Mouse (Mus musculus) forebrain, embryonic 15.5 days (tissue): ENCODE measurements at regions not wholly inside any gene's neighbourhood (a gene's known extent, or its start where the extent isn't known, plus 50 kb on each side); places are given as distances from the start of the nearest gene placed in this dataset.

Source experiments
- ATAC-seq: fragments of 200-750 bp; cut with Nextera tagmentation; replicated peaks from 2 replicates; pipeline ENCODE4 v1.8.0; 2017; ENCODE audit warnings: mild to moderate bottlenecking, moderate TSS enrichment, moderate library complexity
- H3K27ac ChIP-seq: fragments of 300-500 bp; sonication (generic); replicated peaks from 2 replicates; pipeline ENCODE4 v1.5.1; 2015; ENCODE audit warnings: mild to moderate bottlenecking, inconsistent platforms
- H3K27me3 ChIP-seq: fragments of 300-500 bp; sonication (generic); 2 replicates; pipeline ENCODE4 v1.6.1; 2015; ENCODE audit warnings: inconsistent platforms
- H3K36me3 ChIP-seq: fragments of 300-500 bp; sonication (generic); 2 replicates; pipeline ENCODE4 v1.6.1; 2015; ENCODE audit warnings: mild to moderate bottlenecking, inconsistent platforms
- H3K4me1 ChIP-seq: fragments of 300-500 bp; sonication (generic); 2 replicates; pipeline ENCODE4 v1.6.1; 2015; ENCODE audit warnings: inconsistent platforms
- H3K4me2 ChIP-seq: fragments of 300-500 bp; sonication (generic); replicated peaks from 2 replicates; pipeline ENCODE4 v1.6.1; 2015; ENCODE audit warnings: mild to moderate bottlenecking, inconsistent platforms
- H3K4me3 ChIP-seq: fragments of 300-500 bp; sonication (generic); 2 replicates; pipeline ENCODE4 v1.5.1; 2015; ENCODE audit warnings: mild to moderate bottlenecking, inconsistent platforms
- H3K9ac ChIP-seq: fragments of 300-500 bp; sonication (generic); replicated peaks from 2 replicates; pipeline ENCODE4 v1.6.1; 2015; ENCODE audit warnings: mild to moderate bottlenecking, inconsistent platforms
- H3K9me3 ChIP-seq: fragments of 300-500 bp; sonication (generic); 2 replicates; pipeline ENCODE4 v1.6.1; 2016; ENCODE audit warnings: inconsistent platforms
- WGBS: fragments of 180-500 bp; shearing (Covaris S2); methylation state at CpG from one replicate; pipeline ENCODE4 v1.1.7; 2015; ENCODE audit warnings: mixed read lengths; 5-methylcytosine and 5-hydroxymethylcytosine counted together

GRCm38 (mm10) chr9:31794911-31795310 lies 118.4 kb downstream of the Barx2 start:
- Histone ChIP-seq H3K4me2 (no peak overlapping the region), H3K27ac (no peak overlapping the region), H3K4me3 (no peak overlapping the region), H3K9ac (no peak overlapping the region), H3K27me3 (no peaks in the 10 kb centered on the region), H3K4me1 (no peaks in the 10 kb centered on the region), H3K9me3 (no peaks in the 10 kb centered on the region), H3K36me3 (no peaks in the 10 kb centered on the region)
- no peak for ATAC-seq
- WGBS: 93% methylated on average over 2 of the region's 2 CpGs

GRCm38 (mm10) chr9:31775956-31776355 lies 137.3 kb downstream of the Barx2 start:
- H3K36me3 ChIP-seq: no peaks in the 10 kb centered on the region
- no peaks in the 10 kb centered on the region for H3K27me3 ChIP-seq
- H3K27ac ChIP-seq: no peak overlapping the region
- WGBS: 57% methylated on average over 3 of the region's 3 CpGs
- H3K4me1 ChIP-seq: no peaks in the 10 kb centered on the region
- H3K4me3 ChIP-seq: no peak overlapping the region
- no peak for ATAC-seq
- no peak overlapping the region for H3K4me2 ChIP-seq
- H3K9ac ChIP-seq: no peak overlapping the region
- H3K9me3 ChIP-seq: no peaks in the 10 kb centered on the region

- Histone ChIP-seq H3K4me3 (no peak overlapping the region), H3K36me3 (no peaks in the 10 kb centered on the region), H3K4me1 (no peaks in the 10 kb centered on the region), H3K27me3 (no peaks in the 10 kb centered on the region), H3K9me3 (no peaks in the 10 kb centered on the region), H3K4me2 (no peak overlapping the region), H3K9ac (no peak overlapping the region), H3K27ac (no peak overlapping the region)
- no peak for ATAC-seq
- 87% methylated on average over 4 of the region's 4 CpGs for WGBS
These were observed 147.9 kb downstream of the Barx2 start for GRCm38 (mm10) chr9:31765401-31765800.

DNA sequence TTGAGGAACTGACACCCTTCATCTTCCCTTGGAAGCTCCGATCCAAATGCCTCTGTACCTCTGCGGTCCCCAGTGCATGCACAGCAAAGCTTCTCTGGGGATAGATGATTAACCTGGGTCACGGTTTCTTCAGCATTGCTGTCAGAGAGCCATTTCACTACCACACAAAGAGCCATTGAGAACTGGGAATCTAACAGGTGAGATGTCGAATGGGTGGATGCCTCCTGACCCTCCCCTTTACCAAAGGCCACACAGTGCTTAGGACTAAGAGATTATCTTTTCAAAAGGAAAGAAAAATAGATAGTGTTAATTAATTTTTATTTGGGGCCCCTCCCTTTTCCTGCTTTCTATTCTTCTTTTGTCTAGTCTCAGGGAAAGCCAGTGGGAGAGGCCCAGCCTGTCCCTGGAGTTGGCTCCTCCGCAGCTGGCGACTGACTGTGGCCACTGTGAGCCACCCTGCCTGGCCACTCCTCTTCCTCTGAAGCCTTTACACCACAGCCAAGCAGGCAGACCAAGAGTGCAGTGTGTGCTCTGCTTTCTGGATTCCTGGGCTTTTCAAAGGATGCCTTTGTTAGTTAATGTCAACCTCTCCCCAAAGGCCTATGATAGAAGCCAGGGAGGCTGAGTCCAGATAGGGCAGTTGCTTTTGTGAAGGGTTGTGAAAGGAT lies 155.2 kb downstream of the Barx2 start:
- Histone ChIP-seq H3K27ac (no peak overlapping the region), H3K36me3 (no peaks in the 10 kb centered on the region), H3K9ac (no peak overlapping the region), H3K4me1 (0 out of 2 replicates have a peak, but pooled peaks cover 4% of the 10 kb centered on the region), H3K9me3 (no peaks in the 10 kb centered on the region), H3K4me3 (no peak overlapping the region), H3K27me3 (no peaks in the 10 kb centered on the region), H3K4me2 (no peak overlapping the region)
- ATAC-seq: no peak
- 47% methylated on average over 6 of the region's 6 CpGs for WGBS

DNA sequence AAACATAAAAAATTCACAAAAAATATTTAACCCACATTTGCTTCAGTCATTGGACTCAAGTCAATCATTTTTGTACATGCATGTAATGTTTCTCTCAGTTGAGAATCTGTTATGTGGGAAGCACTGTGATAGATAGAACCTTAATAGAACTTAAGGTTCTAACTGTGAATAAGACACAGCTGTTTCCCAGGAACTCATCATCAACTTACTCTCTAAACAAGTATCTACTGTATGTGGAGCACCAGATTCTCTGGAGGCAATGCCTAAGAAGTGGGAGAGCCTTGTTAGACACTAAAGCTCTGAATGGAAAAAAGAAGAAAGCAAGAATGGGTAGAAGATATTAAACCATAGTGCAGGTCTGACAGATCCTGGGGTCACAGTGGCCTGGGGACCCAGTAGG lies 182.8 kb downstream of the Barx2 start:
- ATAC-seq: no peak
- Histone ChIP-seq H3K4me3 (no peak overlapping the region), H3K9ac (no peak overlapping the region), H3K4me1 (no peaks in the 10 kb centered on the region), H3K27ac (no peak overlapping the region), H3K4me2 (no peak overlapping the region), H3K36me3 (no peaks in the 10 kb centered on the region), H3K9me3 (no peaks in the 10 kb centered on the region), H3K27me3 (no peaks in the 10 kb centered on the region)

DNA sequence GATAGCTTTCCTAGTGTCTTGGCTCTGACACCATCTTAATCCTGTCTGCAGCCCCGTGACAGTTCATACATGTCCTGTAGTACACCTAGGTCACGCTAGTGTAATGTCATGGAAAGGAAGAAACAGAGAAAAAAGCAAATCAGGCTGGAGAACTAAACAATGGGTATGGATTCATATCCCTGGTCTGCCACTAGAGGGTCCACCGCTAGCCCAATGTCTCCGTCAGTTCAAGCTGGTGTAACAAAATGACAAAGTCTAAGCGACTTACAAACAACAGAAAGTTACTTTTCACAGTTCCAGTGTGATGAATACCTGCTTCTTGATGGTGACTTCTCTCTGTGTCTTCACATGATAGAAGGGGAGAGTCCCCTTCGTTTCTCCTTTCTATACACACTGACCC lies 194.0 kb downstream of the Barx2 start:
- no peaks in the 10 kb centered on the region for H3K4me1 ChIP-seq
- WGBS: 68% methylated on average over 6 of the region's 6 CpGs
- no peak for ATAC-seq
- H3K27ac ChIP-seq: no peak overlapping the region
- no peak overlapping the region for H3K9ac ChIP-seq
- no peaks in the 10 kb centered on the region for H3K36me3 ChIP-seq
- H3K4me3 ChIP-seq: no peak overlapping the region
- no peaks in the 10 kb centered on the region for H3K9me3 ChIP-seq
- no peaks in the 10 kb centered on the region for H3K27me3 ChIP-seq
- H3K4me2 ChIP-seq: no peak overlapping the region

DNA sequence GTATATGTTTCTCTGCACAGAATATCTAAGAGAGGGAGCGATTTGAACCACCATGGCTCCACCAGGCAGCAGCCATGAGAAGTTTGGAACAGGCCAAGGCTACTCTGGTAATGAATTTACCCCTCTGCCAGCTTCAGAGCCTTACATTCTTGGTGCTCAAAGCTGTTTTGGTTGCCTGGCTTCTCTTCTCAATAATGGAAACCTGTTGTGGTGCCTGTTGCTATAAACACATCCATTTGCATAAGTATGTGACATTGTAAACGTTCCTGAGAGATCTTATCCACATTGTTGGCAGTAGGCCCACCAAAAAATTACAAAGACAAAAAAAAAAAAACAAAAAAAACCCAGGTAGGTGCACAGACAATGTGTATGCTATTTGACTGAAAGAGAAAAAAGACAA lies 203.2 kb downstream of the Barx2 start:
- no peak for ATAC-seq
- Histone ChIP-seq H3K9me3 (no peaks in the 10 kb centered on the region), H3K36me3 (no peaks in the 10 kb centered on the region)

GRCm38 (mm10) chr9:31706688-31707087 lies 206.6 kb downstream of the Barx2 start:
- 73% methylated on average over 6 of the region's 7 CpGs for WGBS
- no peak for ATAC-seq

More for the DNA sequence above, 203.2 kb downstream of the Barx2 start:
- no peaks in the 10 kb centered on the region for H3K4me1 ChIP-seq
- H3K4me3 ChIP-seq: no peak overlapping the region
- 50% methylated on average over 2 of the region's 2 CpGs for WGBS
- no peak overlapping the region for H3K27ac ChIP-seq
- no peak overlapping the region for H3K9ac ChIP-seq
- no peaks in the 10 kb centered on the region for H3K27me3 ChIP-seq
- H3K4me2 ChIP-seq: no peak overlapping the region

DNA sequence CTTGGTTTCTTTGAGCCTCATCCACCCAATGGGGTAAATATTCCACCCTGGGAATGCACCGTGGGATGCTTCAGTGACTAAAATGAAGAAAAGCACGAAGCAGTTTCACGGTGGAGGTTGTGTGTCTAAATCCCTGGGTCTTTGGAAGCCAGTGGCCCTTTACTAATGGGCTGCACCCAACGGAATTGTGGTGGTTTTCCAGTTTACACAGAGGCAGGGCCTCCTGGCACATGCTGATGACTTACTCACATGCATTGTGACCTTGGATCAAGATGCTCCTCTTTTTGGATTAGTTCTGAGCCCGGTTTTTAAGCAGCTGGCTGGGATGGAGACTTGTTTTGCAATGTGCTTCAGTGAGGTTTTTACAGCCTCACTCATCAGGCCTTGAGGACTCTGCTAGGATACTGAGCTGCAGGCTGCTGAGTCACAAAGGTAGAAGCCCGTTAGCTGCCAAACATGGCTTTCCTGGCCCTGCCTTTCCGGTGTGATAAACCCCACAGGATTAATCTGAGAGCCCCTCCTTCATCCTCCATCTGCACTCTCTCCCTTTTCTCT lies 222.3 kb downstream of the Barx2 start:
- H3K27me3 ChIP-seq: no peaks in the 10 kb centered on the region
- H3K4me2 ChIP-seq: no peak overlapping the region
- H3K27ac ChIP-seq: no peak overlapping the region
- H3K36me3 ChIP-seq: no peaks in the 10 kb centered on the region
- H3K9me3 ChIP-seq: no peaks in the 10 kb centered on the region
- 44% methylated on average over 7 of the region's 7 CpGs for WGBS
- no peaks in the 10 kb centered on the region for H3K4me1 ChIP-seq
- no peak for ATAC-seq
- H3K4me3 ChIP-seq: no peak overlapping the region
- H3K9ac ChIP-seq: no peak overlapping the region

More at GRCm38 (mm10) chr9:31706688-31707087, 206.6 kb downstream of the Barx2 start:
- H3K4me2 ChIP-seq: no peak overlapping the region
- H3K27me3 ChIP-seq: no peaks in the 10 kb centered on the region
- no peaks in the 10 kb centered on the region for H3K9me3 ChIP-seq
- H3K4me1 ChIP-seq: no peaks in the 10 kb centered on the region
- no peak overlapping the region for H3K9ac ChIP-seq
- H3K4me3 ChIP-seq: no peak overlapping the region
- H3K27ac ChIP-seq: no peak overlapping the region
- H3K36me3 ChIP-seq: no peaks in the 10 kb centered on the region

- Histone ChIP-seq H3K27me3 (no peaks in the 10 kb centered on the region), H3K4me1 (peaks cover 4% of the 10 kb centered on the region; the same call in 1 of the 2 replicates), H3K9ac (no peak overlapping the region), H3K27ac (no peak overlapping the region), H3K4me2 (peak overlapping the region; percentile 16; the same call in 1 of the 2 replicates), H3K9me3 (no peaks in the 10 kb centered on the region), H3K4me3 (no peak overlapping the region), H3K36me3 (no peaks in the 10 kb centered on the region)
- ATAC-seq: no peak
- 3% methylated on average over 3 of the region's 3 CpGs for WGBS
These were observed 224.1 kb upstream of the Tmem45b start for GRCm38 (mm10) chr9:31688398-31688705.

GRCm38 (mm10) chr9:31687686-31688397 lies 223.6 kb upstream of the Tmem45b start:
- Histone ChIP-seq H3K27ac (no peak overlapping the region), H3K4me1 (peaks cover 4% of the 10 kb centered on the region; the same call in 1 of the 2 replicates), H3K4me3 (no peak overlapping the region), H3K4me2 (peak overlapping the region; percentile 16; the same call in 1 of the 2 replicates), H3K27me3 (no peaks in the 10 kb centered on the region), H3K9ac (no peak overlapping the region), H3K36me3 (no peaks in the 10 kb centered on the region), H3K9me3 (no peaks in the 10 kb centered on the region)
- ATAC-seq: no peak
- WGBS: 22% methylated on average over 17 of the region's 17 CpGs

DNA sequence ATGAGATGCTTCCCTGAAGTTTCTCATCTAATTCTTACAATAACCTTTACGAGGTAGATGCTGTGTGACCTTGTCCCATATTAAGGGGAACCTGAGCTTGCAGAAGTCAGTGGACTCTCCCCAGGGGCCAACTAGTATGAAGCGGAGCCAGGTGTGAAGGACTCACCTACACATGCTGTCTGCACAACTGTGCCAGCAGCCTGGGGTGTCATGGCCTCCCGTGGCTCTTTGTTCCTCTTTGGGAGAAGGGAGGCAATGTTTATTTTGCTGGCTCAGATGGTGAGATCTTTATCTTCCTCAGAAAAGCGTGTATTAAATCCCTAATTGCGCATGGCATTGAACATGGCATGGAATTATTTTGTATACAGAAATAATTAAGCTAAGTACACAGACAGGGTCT lies 222.2 kb upstream of the Tmem45b start:
- H3K27ac ChIP-seq: no peak overlapping the region
- no peaks in the 10 kb centered on the region for H3K9me3 ChIP-seq
- H3K4me3 ChIP-seq: no peak overlapping the region
- 87% methylated on average over 5 of the region's 5 CpGs for WGBS
- no peak overlapping the region for H3K9ac ChIP-seq
- no peaks in the 10 kb centered on the region for H3K27me3 ChIP-seq
- no peak for ATAC-seq
- no peaks in the 10 kb centered on the region for H3K36me3 ChIP-seq
- H3K4me1 ChIP-seq: peaks cover 4% of the 10 kb centered on the region; the same call in 1 of the 2 replicates
- H3K4me2 ChIP-seq: no peak overlapping the region
